Mouse (Mus musculus) forelimb bud, embryonic 11.5 days (tissue): ENCODE results near the gene Fbxo10.
"Not testable (repeated sequence)": the region's sequence is repeated elsewhere in the genome, so short reads cannot be mapped to it uniquely, and the experiment has no call there.

ENCODE experiments used
- DNase-seq: peaks from one replicate; pipeline ENCODE4 v3.0.0-alpha.2; 2012; ENCODE audit warnings: low read depth, low spot score

The Fbxo10 gene

GRCm38 (mm10) chr4:45047956-45048355, 36.4 kb downstream of the Fbxo10 start:
- no peak for DNase-seq

- DNase-seq = no peak
Measured at GRCm38 (mm10) chr4:45047286-45047887, 37.0 kb downstream of the Fbxo10 start.

GRCm38 (mm10) chr4:45046679-45047078, 37.7 kb downstream of the Fbxo10 start:
- no peak for DNase-seq

- no peak for DNase-seq
Measured at GRCm38 (mm10) chr4:45040795-45041194, 43.6 kb downstream of the Fbxo10 start.

GRCm38 (mm10) chr4:45039546-45039945, 44.9 kb downstream of the Fbxo10 start:
- DNase-seq = not testable (repeated sequence)

GRCm38 (mm10) chr4:45038879-45039278, 45.5 kb downstream of the Fbxo10 start:
- DNase-seq = not testable (repeated sequence)

- DNase-seq = no peak
Measured at GRCm38 (mm10) chr4:45037455-45038410, 46.7 kb downstream of the Fbxo10 start.

GRCm38 (mm10) chr4:45036571-45036970, 47.8 kb downstream of the Fbxo10 start:
- no peak for DNase-seq

- DNase-seq = no peak
Measured at GRCm38 (mm10) chr4:45036048-45036447, 48.4 kb downstream of the Fbxo10 start.

GRCm38 (mm10) chr4:45034693-45035628, 49.4 kb downstream of the Fbxo10 start:
- DNase-seq = no peak

GRCm38 (mm10) chr4:45032586-45032985, 51.8 kb downstream of the Fbxo10 start:
- DNase-seq = no peak

GRCm38 (mm10) chr4:45026459-45026858, 57.9 kb downstream of the Fbxo10 start:
- DNase-seq = no peak

GRCm38 (mm10) chr4:45019009-45019408, 65.4 kb downstream of the Fbxo10 start:
- DNase-seq = no peak

- peak; percentile 92 for DNase-seq
Measured at GRCm38 (mm10) chr4:45018452-45018980, 65.9 kb downstream of the Fbxo10 start, which contains the start of gene Polr1e. Polr1e (plus strand) TSS chr4:45018583.

GRCm38 (mm10) chr4:45015615-45016014, 68.8 kb downstream of the Fbxo10 start:
- peak; percentile 55 for DNase-seq

GRCm38 (mm10) chr4:45013537-45013936, 70.9 kb downstream of the Fbxo10 start:
- DNase-seq = no peak

- DNase-seq = no peak
Measured at GRCm38 (mm10) chr4:45013031-45013431, 71.4 kb downstream of the Fbxo10 start.

GRCm38 (mm10) chr4:45012105-45012975, 72.1 kb downstream of the Fbxo10 start, which contains the start of gene Zbtb5:
Zbtb5 (minus strand) TSS chr4:45012412.
- DNase-seq = peak; percentile 100

GRCm38 (mm10) chr4:45011581-45012104, 72.8 kb downstream of the Fbxo10 start:
- no peak for DNase-seq
